Mouse (Mus musculus) right cerebral cortex, adult 2 months (tissue): ENCODE measurements at regions not wholly inside any gene's neighbourhood (a gene's known extent, or its start where the extent isn't known, plus 50 kb on each side); places are given as distances from the start of the nearest gene placed in this dataset.

Source experiments
- DNase-seq, 2 experiments: peaks; one replicate each; pipeline ENCODE4 v3.0.0; 2021 to 2022; ENCODE audit warnings: low spot score in 2 of 2

DNA sequence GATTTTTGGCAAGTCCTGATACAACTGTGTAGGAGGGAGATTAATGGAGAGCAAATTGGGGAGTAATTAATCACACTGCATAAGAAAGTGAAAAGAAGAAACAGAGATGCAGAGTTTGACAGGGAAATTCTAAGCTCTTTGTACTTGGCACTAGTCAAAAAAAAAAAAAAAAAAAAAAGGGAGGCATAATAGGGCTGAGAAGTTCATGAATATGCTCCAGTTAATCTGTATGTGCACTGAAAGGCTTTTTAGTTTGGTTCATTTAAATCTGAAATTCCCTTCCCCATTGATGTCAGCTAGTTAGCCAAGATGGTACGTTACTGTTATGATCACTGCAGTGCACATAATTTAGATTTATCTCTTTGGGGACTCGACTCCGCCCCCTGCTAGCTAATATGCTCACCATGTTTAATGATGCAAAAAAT lies 470.8 kb upstream of the Map3k7 start:
- no peak for DNase-seq

DNA sequence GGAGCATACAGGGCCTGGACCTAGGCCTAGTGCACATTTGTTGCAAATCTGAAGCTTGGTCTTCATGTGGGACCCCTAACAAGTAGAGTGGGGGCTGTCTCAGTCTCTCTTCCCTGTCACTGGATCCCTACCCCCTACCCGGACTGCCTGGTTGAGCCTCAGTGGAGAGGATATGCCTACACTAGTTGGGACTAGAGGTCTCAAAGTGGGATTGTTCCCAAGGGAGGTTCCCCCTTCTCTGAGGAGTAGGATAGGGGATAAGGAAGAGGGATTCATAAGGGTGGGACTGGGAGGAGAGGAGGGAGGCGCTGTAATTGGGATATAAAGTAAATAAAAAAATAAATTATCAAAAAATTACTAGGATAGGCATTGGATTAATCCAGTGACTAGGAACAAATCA lies 464.0 kb upstream of the Map3k7 start:
- no peak for DNase-seq

DNA sequence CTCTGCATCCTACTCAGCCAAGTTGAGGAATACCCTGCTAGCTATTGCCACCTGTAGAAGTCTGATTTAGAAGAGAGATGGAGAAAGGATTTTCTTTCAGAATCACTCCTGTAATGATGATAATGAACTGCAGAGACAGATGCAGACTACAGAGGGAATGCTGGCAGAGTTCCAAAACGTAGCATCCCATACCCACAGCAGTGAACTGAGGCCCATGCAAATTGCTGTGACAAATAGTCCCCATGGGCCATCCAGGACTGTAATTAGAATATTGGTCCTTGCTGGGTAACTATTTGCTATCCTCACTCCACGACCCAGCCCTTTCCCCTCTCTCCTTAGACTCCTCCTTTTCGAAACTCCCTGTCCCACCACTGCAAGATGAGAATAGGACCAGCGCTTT lies 463.5 kb upstream of the Map3k7 start:
- DNase-seq = no peak

DNA sequence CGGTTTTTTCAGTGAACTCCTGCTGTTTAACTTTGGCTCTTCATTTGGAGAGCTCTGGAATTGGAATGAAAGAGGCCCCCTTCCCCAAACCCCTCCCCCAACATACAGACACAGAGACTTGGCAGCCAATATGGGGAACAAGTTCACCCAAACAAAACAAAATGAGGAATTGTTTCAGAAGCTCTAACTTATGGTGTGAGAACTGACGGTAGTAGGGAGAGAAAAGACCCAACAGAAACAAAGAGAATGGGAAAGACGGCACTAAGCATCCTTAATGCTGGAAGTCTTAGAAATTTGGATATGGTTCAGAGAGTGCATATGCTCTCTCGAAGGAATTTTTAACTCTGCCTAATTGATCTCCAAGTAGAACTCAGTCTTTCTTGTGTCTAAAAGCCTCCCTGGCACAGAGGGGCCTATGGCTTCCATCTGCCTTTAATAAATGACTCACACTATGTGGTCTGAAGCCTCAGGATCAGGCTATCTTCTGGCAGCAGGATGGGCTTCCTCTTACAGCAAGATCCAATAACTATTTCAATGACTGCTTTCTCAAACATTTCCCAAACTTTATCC lies 438.2 kb upstream of the Map3k7 start:
- no peak for DNase-seq

DNA sequence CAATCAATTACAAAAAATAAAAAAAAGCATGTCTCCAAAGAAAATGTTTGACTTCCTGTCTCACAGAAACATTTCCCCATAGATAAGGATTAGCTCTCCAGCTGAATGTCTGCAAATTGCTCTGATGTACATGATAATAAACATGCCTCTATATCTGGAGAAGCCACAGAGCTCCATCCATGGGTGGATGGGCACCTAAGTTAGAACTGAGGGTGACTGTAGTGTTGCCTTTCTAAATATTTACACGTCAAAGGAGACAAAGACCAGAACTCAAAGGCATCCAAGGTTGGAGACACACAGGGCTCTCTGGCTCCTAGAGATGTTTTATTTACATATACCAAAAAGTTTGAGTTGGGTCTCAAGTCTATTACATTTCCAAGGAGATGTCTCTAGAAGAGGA lies 427.1 kb upstream of the Map3k7 start:
- DNase-seq = no peak

DNA sequence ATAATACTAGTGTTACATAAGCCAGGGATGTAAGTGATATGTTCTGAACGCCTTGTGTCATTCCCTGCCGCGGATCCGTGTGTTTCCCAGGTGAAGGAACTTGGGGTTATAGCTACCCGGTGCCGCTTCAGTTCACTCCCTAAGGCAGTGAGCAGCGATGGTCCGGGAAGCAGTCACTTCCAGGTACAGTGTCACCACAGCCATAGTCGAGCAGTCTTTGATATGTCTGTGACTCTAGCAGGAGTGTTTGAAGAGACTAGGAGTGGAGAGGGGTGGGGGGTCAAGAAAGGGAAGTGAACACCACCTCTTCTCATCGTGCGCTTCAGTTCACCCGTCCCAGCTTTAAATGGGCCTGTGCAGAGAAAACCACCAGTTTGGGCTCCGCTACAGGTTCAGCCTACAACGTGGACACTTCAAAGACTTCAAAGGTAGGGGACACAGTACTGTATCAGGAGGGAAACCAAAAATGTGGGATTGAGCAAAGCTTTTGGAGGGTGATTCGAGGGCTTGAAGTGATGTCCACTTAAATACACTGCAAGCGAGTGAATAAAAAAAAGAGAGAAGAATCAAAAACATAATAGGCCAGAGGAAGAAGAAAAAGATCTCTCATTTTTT lies 410.0 kb upstream of the Map3k7 start:
- DNase-seq = no peak

DNA sequence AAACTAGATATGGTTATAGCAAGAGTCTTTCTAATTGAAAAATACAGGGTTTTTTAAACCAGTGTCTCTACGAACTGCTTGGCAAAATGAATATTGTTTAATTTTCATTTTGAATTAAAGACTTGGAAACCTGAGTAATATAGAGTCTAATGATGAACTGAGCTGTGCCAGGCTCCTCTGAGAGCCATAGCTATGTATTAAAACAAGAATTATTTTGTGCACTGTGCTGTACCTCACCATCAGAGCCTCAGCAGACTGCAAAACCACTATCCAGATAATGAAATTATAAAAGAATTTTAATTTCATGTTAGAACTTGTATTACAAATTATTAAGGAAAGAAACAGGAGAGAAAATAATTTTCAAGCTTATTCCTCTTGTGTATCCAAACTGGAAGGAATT lies 408.8 kb upstream of the Map3k7 start:
- DNase-seq = no peak

DNA sequence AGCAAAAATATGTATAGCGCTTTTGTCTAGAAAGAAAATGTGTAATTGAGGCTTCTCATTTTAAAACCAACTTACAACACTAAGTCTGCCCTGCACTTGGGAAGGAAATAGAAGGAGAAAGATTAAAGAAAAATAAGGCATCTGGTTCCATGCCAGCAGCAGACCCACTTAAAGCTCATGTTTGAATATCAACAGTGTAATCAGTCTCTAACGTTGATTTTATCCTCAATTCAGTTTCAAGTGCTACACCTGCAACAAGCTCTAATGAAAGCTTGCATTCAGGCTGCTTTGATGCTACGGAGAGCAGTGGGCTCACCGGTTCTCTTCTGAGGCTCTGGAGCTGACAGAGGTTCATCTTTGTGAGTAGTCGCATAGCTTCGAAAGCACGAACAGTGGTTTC lies 406.6 kb upstream of the Map3k7 start:
- DNase-seq = no peak

DNA sequence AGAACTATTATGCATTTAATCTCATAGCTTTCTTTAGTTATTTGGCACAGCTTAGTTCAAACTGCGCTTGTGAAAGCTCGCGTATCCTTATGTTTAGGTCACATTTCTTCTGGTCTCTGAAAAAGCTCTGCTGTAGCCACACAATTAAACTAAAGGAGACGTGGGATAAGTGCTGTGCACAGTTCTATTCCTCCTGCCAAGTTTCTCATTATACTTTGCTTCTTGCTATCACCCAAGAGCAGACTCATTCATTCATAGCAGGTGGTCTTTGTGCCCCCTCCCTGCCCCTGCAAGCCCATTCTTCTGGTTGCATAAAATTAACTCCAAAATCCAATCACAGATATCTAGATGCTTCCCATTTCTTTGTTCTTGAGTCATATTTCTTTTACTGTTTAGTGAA lies 403.6 kb upstream of the Map3k7 start:
- no peak for DNase-seq

DNA sequence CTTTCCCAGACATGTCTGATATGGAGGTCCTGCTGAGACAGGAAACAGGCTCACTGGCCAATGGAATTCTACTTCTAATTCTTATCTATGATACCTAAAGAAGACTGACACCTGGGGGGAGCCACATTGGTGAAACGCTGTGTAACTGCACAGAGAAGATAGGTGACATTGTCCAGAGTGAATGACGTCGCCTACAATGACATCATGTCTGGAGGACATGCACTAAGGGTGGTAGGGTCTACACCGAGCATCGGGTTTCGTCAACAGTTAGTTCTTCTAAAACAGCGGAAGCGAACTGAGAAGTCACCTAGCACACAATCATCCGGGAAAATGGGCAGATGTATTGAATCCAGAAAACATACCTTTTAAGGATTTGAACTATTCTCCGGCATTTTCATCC lies 402.7 kb upstream of the Map3k7 start:
- no peak for DNase-seq

DNA sequence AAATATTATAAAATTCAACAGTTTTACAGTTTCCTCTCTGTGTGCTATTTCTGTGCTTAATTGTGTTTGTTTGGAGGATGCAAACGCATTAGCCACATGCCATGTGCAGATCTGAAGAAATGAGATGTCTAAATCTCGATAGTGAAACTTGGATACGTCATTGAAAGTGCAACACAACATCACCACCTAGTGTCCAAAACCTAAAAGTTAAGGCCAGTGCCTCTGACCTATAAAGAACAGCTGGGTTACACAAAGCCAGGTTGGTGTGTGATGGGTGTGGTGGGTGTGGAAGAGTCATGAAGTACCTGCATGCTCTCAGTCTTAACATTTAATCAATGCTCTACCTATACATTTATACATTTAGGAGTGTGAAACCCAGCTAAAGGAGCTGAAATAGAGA lies 402.1 kb upstream of the Map3k7 start:
- DNase-seq = peak; percentile 33 to 46

DNA sequence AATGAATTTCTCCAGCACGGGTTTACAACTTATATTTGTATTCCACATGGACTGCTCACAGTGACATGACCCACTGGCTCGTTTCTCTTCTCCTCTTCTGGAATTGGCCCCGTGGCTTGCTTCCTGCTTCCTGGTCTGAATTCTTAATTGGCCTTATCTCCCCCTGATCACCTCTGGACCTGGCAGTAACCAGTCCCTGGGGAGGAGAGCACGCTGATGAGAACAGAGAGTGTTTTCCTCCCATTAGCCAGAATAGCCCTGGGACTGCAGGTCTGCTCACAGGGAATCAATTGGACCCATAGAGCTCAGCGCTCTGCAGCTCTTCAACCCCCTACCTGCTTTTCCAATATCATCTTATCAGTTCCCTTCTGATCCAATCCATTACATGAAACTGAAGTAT lies 397.7 kb upstream of the Map3k7 start:
- no peak for DNase-seq

DNA sequence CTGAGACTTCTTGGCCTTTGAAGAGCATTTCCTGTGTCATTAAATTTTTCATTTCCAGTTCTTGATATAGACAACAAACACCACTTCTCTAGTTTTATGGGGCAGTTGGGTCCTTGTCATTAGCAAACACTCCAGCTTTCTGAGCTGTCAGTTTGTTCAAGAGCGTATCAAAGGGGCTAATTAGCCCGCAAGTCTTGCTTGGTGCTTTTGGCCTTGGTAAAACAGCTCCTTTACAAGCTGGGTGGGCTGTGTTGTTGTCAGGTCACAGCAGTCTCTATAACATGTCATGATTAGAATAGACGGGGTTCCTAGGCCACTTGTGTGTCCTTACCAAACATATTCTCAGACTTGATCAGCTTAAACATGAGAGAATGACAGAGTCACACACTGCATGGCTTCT lies 397.1 kb upstream of the Map3k7 start:
- DNase-seq = no peak

DNA sequence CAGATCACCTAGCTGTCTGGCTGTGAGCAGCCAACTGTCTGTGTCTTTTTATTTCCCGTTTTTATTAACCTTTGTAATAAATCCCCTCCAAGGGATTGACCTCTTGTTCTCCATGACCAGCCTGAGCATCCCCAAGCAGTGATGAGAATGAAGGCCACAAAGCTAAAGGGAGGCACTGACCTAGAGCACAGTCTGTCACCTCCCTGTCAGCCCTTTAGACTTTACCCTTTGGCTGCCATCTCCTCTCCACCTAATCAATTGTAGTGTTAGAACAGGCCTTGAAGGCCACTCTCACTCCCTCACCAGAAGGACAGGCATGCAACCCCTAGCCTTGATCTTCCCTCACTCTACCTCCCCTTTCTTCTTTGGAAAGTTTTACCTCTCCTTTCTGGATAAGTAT lies 394.2 kb upstream of the Map3k7 start:
- DNase-seq = no peak

DNA sequence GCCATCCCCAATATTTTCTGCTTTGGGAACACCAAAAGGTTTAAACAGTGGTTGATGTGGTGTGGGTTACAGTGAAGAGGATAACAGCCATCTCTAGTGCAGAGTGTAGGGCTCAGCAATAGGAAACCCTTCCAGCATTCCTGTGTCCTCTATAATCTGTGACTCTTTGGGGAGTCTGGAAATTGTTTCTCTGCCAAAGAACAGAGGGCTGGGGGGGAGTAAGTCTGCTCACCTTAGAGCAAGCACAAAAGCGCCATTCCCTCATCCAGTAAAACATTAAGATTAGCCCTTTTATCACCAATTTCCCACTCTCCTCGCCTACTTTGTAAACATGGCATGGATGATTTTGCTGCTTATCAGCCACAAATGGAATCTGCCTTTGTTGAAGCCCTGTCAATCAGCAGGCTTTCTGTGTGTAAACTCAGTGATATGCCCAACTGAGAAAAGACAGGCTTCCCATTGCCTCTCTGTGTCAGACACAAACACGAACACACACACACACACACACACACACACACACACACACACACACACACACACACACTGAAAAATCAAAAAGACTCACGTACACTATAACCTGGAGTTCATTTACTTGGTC lies 386.8 kb upstream of the Map3k7 start:
- DNase-seq = no peak

DNA sequence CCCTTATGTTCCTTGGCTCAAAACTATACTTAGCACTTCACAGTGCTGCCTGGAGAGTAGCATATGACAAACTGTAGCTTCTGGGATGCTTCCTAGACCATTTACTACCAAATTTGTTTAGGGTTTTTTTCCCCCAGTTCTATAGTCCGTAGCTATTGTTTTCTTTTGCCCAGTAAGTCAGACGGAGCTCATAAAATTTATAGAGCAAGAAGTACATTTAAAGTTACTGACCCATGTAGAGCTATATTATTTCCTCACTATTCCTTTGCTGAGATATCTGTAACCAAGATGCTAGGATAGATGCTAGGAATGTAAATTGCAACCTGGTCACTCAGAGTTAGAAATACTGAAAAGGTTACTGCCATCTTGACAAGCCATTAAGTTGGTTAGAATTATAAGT lies 380.4 kb upstream of the Map3k7 start:
- no peak for DNase-seq

DNA sequence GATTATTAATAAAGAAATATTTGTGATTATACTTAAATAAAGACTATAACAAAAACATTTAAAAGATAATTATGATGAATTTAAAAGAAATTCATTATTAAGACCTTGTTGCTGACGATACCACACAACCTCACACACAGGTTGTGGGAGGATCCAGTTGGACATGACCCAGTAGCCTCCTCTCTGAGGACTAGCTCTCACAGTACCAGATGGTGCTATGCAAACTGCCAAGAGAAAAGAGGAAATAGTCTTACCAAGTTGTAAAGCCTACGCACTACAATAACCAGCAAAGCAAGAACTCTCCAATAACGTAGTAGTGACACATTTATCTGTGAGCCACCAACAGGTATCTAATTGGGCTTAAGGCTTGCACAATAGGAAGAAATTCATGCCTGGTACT lies 379.7 kb upstream of the Map3k7 start:
- DNase-seq = peak; percentile 11

DNA sequence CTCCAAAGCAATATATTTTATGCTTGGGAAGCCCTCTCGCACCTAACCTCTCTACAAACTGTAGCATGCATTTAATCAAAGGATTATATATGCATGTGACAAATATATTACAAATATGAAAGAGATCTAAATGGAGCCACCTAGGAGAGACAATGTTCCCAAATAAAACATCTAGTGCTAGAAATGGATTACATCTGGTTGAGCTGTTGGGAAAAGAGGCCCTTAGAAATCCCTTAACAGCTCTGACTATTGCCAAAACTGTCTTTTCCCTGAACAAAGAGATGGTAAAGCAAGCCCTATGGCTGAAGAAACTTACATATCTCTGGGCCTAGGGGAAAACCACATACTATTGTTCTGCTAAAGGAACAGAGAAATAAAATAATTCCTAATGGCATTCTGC lies 369.8 kb upstream of the Map3k7 start:
- no peak for DNase-seq

DNA sequence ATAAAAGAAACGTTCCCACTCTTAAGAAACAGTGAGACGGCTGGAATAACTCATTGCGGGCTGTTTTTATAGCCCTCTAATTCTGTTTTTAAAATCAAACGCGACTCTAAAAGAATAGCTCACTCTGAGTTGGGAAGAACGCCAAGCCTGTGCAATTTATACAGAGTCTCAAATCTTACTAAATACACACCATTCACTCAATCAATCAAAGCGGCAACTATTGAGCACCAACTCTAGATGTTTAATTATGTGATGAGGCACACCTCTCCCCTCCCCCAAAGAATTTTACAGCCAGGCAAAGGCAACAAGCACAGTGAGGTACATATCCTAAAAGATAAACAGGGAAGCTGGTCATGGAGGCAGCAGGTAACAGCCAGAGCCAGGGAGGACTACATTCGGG lies 362.4 kb upstream of the Map3k7 start:
- DNase-seq = no peak

DNA sequence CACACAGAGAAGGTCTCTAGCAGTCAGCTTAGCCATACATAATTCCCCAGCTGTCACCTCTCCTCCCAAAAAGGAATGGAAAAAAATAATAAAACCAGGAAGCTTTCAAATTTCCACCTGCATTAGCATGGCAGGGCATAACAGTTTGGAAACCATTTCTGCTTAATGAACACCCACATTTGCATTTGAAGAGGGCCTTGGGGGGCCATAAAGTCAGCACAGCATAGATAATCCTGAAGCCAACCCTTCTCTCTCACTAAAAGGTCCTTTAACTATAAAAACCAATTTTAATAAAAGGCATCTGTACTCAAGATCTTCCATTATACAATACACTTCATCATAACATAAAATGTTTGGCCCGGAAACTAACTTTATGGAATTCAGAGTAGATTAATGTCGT lies 360.1 kb upstream of the Map3k7 start:
- no peak for DNase-seq

DNA sequence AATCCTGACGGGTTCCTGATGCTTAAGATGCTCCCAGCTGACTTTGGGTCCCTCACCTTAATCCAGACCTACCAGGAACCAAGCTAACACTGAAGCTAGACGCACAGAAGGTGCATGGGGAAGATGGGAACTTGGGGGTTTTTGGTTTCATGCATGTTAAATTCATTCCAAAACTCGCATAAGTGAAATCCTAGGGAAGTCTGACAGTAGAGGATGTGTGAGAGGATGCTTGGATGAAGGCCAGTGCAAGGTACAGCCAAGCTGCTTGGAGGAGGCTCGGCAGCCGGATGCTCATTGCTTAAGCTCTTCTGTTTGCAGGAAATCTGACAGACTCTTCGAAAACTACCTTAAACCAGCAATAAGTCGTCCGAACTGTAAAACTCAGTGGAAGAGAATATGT lies 355.1 kb upstream of the Map3k7 start:
- DNase-seq = peak; percentile 30 to 58

DNA sequence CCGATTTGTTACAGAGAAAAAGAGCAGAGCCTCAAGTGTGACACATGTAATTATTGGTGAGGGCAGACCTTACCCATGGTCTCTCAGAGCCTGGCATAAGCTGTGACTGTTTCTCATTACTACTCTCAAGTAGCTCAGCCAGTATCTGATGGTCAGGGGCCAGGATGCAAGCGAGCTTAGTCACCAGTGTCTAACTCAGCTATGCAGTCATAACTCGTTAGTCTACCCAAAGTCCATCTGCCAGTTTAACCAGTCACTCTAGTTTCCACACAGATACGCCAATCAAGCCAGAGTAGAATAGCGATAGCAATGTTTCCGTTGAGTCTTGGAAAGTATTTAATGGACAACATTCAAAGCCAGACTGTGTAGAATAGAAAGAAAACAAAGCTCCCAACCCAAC lies 354.3 kb upstream of the Map3k7 start:
- DNase-seq = no peak

DNA sequence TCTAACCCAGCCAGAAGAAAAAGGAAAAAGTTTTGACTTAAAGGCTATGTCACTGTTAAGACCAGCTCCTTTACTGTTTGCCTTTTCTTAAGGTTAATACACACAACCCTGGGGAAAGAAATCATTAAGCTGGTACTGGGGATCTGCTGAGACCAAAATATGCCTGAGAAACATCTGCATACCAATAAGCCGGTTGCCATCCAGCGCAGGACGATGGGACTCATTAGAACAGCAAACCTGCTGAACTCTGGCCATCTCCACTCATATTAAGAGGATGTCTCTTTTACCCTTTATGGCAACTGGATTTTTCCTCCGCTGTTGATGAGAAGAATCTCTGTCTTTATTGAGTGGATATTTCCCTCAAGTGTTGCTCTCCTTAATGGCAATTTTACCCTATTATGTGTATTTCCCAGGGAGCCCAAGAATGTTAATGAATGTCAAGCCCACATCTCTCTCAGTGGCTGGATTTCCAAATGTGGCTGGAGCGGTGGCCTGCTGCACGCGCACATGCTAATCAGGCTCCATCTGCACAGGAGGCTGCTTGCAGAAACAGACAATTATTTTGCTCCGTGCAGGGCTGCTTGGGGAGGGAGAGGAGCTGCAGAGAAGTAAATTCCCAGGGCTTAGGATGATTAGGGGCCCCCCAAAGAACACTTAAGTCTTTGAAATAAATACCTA lies 351.6 kb upstream of the Map3k7 start:
- DNase-seq = no peak
